Mouse (Mus musculus) retina, adult 2 months (tissue): ENCODE data around the gene Nt5c1b.

Experiments used
- DNase-seq: peaks from one replicate; pipeline ENCODE4 v3.0.0-alpha.2; 2012; ENCODE audit warnings: low read depth, low spot score

Gene Nt5c1b

DNA sequence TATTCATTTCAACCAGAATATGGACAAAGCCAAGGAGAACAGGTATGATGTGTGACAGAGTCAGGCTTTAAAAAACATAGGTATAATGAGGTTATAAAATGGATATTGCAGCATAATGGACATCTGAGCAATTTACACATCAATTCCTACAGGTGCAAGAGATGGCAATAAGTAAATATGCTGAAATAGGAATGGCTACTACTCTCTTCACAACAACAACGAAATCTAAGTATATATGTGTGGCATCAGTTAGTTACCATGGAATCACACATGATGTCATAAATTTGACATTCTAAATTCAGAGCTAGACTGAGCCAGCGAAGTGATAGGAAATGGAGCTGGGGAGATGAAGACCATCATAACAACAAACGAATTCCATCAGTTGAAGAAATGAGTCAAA is at the start of gene Nt5c1b:
Nt5c1b (plus strand) TSS at position 301 of the 400 bp plus-strand sequence.
- no peak for DNase-seq

DNA sequence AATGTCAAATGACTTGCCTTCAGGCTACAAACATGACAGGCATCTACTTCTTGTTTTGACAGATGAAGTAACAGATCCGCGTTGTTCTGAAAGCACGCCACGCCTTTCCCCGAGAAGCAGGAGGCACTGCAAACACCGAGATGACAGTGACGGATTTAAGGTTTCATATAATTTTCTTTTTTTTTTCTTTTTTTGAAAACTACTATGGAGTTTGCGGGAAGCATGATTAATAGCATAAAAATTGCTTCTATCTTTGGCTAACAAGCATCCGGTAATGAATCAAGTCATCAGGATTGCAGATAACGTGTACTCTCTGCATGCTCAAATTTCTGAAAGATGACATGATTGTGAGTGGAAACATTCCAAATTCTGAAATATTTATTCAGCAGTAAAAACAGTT is 42.1 kb upstream of the Nt5c1b start:
- no peak for DNase-seq

DNA sequence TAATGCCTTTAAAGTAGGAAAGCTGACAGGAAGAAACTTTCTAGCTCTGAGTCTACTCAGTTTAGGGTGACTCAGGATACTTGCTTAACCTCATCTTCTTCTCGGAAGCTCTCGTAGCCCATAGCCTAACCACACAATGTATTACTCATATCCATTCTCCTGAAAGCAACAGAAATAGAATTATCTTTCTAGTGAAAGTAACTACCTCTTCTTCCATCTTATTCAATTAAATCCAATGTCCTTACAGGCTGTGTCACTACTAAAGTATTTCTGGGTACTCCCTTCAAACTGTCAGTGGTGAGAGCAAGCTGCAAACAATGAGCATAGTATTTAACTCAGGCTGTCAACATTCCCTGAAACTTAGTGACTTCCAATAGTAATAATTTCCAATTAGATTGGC is 40.3 kb upstream of the Nt5c1b start:
- DNase-seq, result no peak

- no peak for DNase-seq
Observed at GRCm38 (mm10) chr12:10340604-10341003, 29.2 kb upstream of the Nt5c1b start.

GRCm38 (mm10) chr12:10350706-10351105 is 19.1 kb upstream of the Nt5c1b start:
- DNase-seq, result no peak

DNA sequence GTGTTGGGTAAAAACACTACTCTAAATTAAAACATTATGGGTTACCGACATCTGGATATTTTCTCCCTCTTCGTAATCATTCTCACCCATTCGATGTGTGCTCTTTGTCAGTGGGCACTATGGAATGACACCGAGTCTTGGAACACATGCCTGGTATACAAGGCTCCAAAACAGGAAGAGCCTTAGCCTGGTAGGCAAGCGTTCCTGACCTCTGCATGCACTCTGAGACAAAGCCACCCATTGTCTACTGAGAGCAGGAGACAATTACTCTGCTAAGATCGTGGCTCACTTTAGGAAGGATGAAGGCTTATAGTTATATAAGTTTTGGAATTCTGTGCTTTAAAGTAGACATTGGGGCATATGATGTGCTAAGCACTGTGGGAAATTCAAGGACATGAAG is 12.0 kb upstream of the Nt5c1b start:
- DNase-seq, result no peak

DNA sequence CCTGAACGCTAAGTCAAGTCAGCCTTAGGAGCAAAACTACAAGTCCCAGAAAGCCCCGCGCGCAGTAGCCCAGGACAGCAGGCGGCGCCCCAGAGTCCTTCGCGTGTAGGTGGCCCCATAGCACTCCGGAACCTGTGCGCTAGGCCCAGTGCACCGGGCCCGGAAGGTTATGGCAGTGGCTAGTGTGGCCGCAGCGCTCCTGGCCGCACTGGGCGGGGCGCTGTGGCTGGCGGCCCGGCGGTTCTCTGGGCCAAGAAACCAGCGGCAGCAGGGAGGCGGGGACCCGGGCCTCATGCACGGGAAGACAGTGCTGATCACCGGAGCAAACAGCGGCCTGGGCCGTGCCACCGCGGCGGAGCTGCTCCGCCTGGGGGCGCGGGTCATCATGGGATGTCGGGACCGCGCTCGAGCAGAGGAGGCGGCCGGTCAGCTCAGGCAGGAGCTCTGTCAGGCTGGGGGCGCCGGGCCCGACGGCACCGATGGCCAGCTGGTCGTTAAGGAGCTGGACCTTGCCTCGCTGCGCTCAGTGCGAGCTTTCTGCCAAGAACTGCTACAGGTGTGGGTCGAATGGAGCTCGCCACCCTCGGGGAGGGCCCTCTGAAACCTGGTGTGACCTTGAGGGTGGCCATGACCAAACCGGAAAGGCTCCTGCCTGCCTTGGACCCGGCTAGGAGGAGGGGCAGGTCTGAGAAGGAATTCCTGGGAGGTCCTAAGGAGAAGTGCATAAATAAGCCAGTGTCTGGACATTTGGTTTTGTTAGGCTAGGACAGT is 21.1 kb downstream of the Nt5c1b start, which contains the start of gene Rdh14:
Rdh14 (plus strand) TSS at position 102 of the 771 bp plus-strand sequence.
- peak; percentile 88 for DNase-seq

GRCm38 (mm10) chr12:10400788-10401187 is 31.0 kb downstream of the Nt5c1b start:
- no peak for DNase-seq

DNA sequence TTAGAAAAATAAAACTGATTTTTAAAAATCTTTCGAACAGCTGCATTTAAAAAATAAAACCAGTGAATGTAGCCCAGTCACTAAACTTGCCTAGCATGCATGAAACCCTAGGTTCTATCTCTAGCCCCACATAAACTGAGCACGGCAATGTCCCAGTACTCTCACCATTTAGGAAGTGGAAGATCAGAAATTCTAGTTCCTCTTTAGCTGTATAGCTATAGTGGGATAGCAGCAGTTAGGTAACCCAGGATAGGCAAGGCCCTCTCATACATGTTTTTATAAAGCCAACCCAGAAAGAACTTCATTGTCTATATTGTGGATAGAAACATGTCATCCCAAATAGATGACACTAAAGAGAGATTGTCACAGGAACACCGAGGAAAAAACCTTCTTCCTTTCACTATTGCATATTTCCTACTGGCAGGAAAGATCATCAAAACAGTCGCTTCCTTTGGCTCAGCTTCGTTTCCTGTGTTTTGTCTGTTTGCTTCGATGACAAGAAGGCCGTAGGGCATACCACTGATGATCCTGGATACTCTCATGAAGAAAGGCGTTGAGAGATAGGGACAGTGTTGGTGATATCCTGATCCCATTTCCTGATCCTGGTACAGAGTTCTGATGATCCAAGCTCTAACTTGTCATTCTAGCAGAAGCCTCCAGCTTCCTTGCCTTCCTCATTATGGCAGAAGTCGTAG is 32.8 kb downstream of the Nt5c1b start:
- no peak for DNase-seq

- no peak for DNase-seq
Observed at GRCm38 (mm10) chr12:10410511-10411179, 40.9 kb downstream of the Nt5c1b start.

DNA sequence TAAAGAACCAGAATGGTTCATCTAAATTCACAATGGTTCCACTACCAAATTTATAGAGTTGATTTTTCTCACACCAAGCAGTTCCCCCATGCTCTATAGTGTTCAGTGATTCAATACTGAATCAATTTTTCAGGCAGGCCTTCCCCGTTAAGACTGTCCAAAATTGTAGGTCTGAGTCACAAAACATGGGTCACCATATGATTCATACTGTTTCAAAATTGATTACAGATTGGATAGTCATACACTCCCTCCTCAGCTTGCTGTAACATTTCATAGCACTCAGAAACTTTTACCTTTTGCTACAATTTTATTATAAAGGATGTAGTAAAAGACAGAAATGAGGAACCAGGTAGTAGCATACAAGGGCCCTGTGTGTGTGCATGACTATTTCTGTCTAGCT is 41.7 kb downstream of the Nt5c1b start:
- no peak for DNase-seq

DNA sequence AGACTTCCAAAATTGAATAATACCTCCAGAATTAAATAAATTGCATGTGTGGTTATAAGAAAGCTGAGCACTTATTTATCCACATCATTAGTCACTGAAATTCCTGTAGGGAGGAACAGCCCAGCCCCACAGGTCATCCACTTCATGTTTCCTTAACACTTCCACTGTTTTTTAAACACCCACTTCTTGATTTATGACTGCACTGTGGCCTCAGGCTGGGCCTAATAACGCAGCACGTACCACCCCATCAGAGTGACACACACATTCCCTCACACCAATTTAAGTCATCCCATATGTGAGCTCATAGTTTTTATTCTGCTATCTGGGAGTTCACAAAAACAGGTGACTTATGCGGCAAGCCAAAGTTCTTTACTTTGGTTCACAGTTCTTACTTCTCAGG is 52.6 kb downstream of the Nt5c1b start:
- no peak for DNase-seq

DNA sequence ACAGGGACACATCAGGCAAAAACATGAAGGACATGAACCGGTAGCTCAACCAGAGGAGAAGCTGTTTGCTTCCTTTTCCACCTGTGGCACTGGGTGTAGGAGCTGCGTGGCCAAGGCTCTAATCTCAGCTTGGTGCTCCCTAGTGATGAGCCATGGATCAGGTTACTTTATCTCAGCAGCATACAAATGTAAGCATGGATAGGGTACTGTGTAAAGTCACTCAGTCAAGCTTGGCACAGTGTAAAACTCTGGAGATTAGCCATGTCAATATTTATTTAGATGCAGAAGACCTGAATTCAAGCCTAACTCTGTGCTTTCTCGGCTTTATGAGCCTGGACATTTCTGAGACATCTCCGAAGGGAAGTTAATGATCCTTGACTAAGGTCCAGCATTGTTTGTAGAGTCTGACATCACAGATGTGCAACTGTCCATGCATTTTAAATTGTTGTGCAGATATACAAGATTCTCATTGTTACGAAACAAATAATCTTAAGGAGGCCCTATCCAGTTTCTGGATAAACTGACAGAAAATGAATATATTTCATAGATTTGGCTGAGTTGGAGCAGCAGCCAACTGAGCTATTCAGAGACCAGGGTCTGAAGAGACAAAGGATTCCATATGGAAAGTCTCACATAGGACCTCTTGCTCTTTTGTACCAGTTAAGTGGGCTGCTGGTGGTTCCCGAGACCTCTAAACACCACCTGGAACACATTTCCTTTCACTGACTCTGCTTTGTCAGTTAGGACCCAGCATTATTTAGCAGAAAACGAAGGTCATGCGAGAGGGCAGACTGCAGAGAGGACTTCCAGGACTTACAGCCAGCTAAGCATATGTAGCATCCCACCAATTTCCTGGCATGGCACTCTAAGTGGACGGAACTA is 56.5 kb downstream of the Nt5c1b start:
- DNase-seq, result no peak

DNA sequence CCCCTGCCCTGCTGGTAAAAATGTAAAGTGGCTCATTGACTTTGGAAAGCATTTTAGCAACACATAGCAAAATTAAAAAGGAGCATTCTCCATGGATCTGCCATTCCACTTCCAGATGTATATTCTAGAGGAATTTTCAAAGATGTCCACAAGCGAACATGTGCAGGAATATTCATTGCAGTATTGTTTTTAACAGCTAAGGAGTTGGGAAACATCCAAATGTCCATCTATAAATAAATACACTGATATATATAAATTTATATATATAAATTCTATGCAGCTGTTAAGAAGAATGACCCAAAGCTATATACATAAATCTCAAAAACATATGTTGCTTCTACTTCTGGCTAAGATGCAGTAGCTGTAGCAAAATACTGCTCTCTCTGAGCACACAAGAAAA is 61.2 kb downstream of the Nt5c1b start:
- no peak for DNase-seq

- DNase-seq, result peak; percentile 33
Observed at GRCm38 (mm10) chr12:10438054-10439001, 68.6 kb downstream of the Nt5c1b start.
